Mouse (Mus musculus): ENCODE results near the gene Pole2.

DNA sequence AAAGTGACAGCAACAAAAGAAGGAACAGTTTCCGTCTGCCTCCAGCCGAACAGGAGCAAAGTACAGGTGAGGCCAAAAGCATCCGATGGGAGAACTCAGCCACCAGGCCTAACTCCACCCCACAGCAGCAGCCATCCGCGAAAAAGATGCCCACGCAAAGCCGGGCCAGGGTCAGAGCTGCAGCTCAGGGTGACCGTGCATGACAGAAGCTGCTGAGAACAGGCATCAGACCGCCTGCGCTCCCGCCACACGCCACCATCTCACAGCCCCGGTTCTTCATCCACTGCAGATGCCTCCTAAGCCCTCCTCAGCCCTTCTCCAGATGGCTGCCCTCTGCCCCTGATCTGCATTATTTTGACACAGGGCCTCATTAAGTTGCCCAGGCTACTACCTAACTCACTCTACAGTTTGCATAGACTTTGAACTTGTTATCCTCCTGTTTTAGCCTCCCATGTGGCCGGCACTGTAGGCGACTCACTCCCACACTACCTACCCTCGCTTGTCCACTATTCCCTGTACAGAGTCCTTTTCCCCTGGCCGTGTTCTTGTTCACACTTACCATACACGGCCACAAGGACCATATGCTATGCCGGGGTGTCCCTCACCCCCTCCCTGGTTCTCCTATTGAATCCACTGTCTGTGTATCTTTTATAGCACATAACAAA is 7.2 kb downstream of the Pole2 start:
- TF ChIP-seq CTCF (IDR thresholded peaks at IDR 0.05; ENCODE audit: extremely low read depth, insufficient read depth, insufficient read length, insufficient replicate concordance): no peak
- TF ChIP-seq POLR2A (IDR thresholded peaks at IDR 0.05; ENCODE audit: low read depth, low read length): no peak
